Mouse (Mus musculus): ENCODE measurements around the gene Evl.
A peak's percentile ranks its signal among the peaks of the same experiment; 100 is the strongest.
"Not testable (repeated sequence)": the region's sequence is repeated elsewhere in the genome, so short reads cannot be mapped to it uniquely, and the experiment has no call there.

Evl gene

GRCm38 (mm10) chr12:108701221-108701620 lies 146.7 kb downstream of the Evl start:
- DNase-seq, result no peak

- DNase-seq, result peak; percentile 64 to 73
Observed at GRCm38 (mm10) chr12:108702185-108702584, 147.7 kb downstream of the Evl start, which contains the start of gene Degs2. Gene Degs2 (minus strand): TSS chr12:108702315.

- DNase-seq, result no peak
Observed at GRCm38 (mm10) chr12:108705486-108705885, 151.0 kb downstream of the Evl start.

- no peak for DNase-seq
Observed at GRCm38 (mm10) chr12:108706129-108706528, 151.6 kb downstream of the Evl start.

- DNase-seq, result no peak
Observed at GRCm38 (mm10) chr12:108709386-108709785, 154.9 kb downstream of the Evl start.

GRCm38 (mm10) chr12:108709964-108710765 lies 155.6 kb downstream of the Evl start:
- no peak for DNase-seq

GRCm38 (mm10) chr12:108710861-108711615 lies 156.5 kb downstream of the Evl start:
- peak; percentile 60 to 84 for DNase-seq

GRCm38 (mm10) chr12:108712481-108712880 lies 158.0 kb downstream of the Evl start:
- no peak for DNase-seq

GRCm38 (mm10) chr12:108713972-108714371 lies 159.5 kb downstream of the Evl start:
- DNase-seq, result not testable (repeated sequence)

- DNase-seq, result no peak
Observed at GRCm38 (mm10) chr12:108715854-108716253, 161.3 kb downstream of the Evl start.

GRCm38 (mm10) chr12:108718485-108718884 lies 164.0 kb downstream of the Evl start:
- no peak for DNase-seq

GRCm38 (mm10) chr12:108722464-108722863 lies 167.9 kb downstream of the Evl start:
- no peak for DNase-seq

- DNase-seq, result no peak
Observed at GRCm38 (mm10) chr12:108723841-108724240, 169.3 kb downstream of the Evl start.

- DNase-seq, result no peak
Observed at GRCm38 (mm10) chr12:108734386-108734785, 179.9 kb downstream of the Evl start.

- DNase-seq, result no peak
Observed at GRCm38 (mm10) chr12:108737838-108738237, 183.3 kb downstream of the Evl start.
